Mouse (Mus musculus) fibroblast of lung, adult 2 months (primary cell): Measurements from ENCODE around the gene Scgb1a1.
"Not testable (repeated sequence)": the region's sequence is repeated elsewhere in the genome, so short reads cannot be mapped to it uniquely, and the experiment has no call there.

Experiments
- DNase-seq: peaks from one replicate; pipeline ENCODE4 v3.0.0-alpha.2; 2011; ENCODE audit warnings: low read depth

The Scgb1a1 gene

GRCm38 (mm10) chr19:9067292-9067691 is 20.5 kb downstream of the Scgb1a1 start:
- no peak for DNase-seq

GRCm38 (mm10) chr19:9065621-9066561 is 21.9 kb downstream of the Scgb1a1 start:
- no peak for DNase-seq

- no peak for DNase-seq
Observed at GRCm38 (mm10) chr19:9063831-9064230, 23.9 kb downstream of the Scgb1a1 start.

- DNase-seq: no peak
Observed at GRCm38 (mm10) chr19:9062822-9063221, 24.9 kb downstream of the Scgb1a1 start.

GRCm38 (mm10) chr19:9061221-9061893 is 26.4 kb downstream of the Scgb1a1 start:
- DNase-seq: peak; percentile 97

GRCm38 (mm10) chr19:9060103-9060502 is 27.7 kb downstream of the Scgb1a1 start:
- DNase-seq: peak; percentile 94

- no peak for DNase-seq
Observed at GRCm38 (mm10) chr19:9059391-9059790, 28.4 kb downstream of the Scgb1a1 start.

- no peak for DNase-seq
Observed at GRCm38 (mm10) chr19:9058944-9059343, 28.8 kb downstream of the Scgb1a1 start.

GRCm38 (mm10) chr19:9058331-9058884 is 29.4 kb downstream of the Scgb1a1 start:
- no peak for DNase-seq

- DNase-seq: no peak
Observed at GRCm38 (mm10) chr19:9057679-9058078, 30.1 kb downstream of the Scgb1a1 start.

GRCm38 (mm10) chr19:9055703-9056355 is 31.9 kb downstream of the Scgb1a1 start:
- no peak for DNase-seq

GRCm38 (mm10) chr19:9055153-9055552 is 32.6 kb downstream of the Scgb1a1 start:
- no peak for DNase-seq

GRCm38 (mm10) chr19:9052803-9053431 is 34.8 kb downstream of the Scgb1a1 start:
- DNase-seq: peak; percentile 87

GRCm38 (mm10) chr19:9051985-9052384 is 35.8 kb downstream of the Scgb1a1 start:
- not testable (repeated sequence) for DNase-seq

- DNase-seq: no peak
Observed at GRCm38 (mm10) chr19:9050294-9051229, 37.2 kb downstream of the Scgb1a1 start.

GRCm38 (mm10) chr19:9048981-9049687 is 38.6 kb downstream of the Scgb1a1 start:
- DNase-seq: no peak

- no peak for DNase-seq
Observed at GRCm38 (mm10) chr19:9047946-9048387, 39.8 kb downstream of the Scgb1a1 start.

- DNase-seq: no peak
Observed at GRCm38 (mm10) chr19:9047207-9047945, 40.4 kb downstream of the Scgb1a1 start.

- no peak for DNase-seq
Observed at GRCm38 (mm10) chr19:9044291-9044690, 43.5 kb downstream of the Scgb1a1 start.
